Mouse (Mus musculus): Measurements from ENCODE around the gene Klhl25.
"Not testable (repeated sequence)": the region's sequence is repeated elsewhere in the genome, so short reads cannot be mapped to it uniquely, and the experiment has no call there.

Klhl25 gene

DNA sequence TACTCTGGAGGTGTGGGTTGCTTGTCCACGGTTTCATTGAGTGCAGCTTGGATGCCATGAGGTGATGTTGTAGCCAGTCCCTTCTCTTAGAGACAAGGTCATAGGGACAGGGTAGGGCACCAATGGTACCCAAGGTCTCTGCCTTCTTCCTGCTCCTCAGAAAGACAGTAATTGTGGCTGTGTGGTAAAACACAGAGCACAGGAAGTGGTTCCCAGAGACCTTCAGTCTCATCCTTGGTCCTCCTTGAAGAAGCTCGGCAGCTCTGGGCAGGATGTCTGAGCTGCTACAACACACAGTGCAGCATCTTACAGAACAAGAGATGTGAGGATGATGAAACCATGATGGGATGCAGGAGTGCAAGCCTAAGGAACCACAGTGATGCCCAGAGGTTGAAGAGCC lies 31.3 kb downstream of the Klhl25 start:
- not testable (repeated sequence) for DNase-seq

DNA sequence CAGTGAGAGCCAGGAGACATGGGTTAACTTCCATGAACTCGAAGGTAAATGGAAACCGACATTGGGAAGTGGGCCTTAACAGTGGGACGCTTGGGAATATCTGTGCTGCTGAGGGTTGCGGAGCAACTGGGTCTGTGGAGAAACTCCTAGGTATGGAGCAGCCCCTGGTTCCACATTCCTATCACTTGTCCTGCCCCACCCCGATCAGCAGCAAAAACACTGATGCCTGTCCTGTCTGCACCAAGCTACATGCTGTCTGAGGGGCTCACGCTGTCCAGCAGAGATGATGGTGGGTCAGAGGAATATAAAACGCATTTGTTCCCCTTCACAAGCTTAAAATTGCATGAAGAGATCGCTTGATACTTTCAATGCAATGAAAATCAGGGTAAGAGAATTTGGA lies 32.1 kb downstream of the Klhl25 start:
- no peak for DNase-seq

DNA sequence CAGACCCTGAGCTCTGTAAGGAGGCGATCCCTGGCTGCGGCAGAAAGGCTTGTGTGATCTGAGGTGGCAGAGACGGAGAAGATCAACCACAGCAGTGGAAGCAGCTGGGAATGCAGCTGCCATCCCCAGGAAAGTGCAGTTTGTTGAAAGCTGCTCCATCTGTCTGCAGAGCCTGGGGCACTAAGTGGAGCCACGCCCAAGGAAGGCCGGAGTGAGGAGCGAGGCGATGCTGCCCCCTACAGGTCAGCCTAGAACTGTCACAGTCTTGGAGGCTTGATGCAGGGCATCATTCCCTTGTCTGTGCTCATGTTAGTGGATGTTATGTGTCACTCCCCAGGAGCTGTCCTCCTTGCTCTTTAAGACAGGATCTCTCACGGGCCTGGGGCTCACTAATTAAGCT lies 32.5 kb downstream of the Klhl25 start:
- DNase-seq = peak; percentile 60

DNA sequence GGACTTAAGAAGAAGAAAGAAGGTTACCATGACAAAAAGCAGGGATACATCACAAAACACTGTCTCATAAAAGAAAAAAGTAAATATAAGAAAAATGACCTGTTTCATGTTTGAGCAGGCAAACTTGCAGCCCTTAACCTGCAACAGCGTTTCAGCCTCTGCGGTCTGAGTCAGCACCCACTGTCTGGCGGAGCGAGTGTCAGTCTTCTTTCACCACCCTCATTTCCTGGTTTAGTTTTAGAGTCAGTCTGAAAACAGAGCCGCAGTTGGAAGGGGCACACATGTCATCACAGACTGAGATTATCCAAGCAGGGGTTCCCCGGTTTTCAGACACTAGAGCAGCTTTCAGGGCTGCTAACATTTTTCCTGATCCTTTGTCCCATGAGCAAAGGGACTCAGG lies 33.3 kb downstream of the Klhl25 start:
- no peak for DNase-seq

DNA sequence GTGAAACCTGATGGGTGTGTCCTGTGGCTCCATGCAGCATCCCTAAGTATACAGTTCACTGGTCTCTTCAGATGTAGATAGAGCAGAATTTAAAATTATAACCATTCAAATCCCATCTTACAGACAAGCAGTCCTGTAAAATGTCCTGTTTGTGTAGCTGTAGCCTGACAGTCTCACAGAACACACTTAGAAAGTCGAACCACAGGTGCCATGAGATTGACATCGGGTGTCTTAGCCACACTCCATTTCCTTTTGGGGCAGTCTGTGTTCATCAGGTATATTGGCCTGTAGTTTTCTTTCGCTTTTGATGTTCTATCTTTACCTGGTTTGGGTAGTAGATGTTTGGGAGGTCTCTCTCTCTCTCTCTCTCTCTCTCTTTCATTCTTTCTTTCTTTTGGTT lies 33.7 kb downstream of the Klhl25 start:
- no peak for DNase-seq

DNA sequence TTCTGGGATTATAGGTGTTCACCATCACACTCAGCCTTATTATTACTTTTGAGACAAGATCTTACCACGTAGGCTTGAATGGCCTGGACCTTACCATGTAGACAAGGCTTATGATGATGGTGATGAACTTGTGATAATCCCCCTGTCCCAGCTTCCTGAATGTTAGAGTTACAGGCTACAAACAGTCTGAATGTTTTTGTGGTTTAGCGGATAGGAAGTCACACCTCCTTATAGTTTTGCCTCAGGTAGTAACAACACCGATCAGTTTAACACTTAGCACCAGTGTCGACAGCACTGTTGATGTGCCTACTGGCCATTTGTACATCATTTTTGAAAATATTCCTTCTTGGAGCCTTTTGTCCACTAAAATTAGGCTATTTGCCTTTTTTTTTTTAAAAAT lies 43.4 kb downstream of the Klhl25 start:
- no peak for DNase-seq

DNA sequence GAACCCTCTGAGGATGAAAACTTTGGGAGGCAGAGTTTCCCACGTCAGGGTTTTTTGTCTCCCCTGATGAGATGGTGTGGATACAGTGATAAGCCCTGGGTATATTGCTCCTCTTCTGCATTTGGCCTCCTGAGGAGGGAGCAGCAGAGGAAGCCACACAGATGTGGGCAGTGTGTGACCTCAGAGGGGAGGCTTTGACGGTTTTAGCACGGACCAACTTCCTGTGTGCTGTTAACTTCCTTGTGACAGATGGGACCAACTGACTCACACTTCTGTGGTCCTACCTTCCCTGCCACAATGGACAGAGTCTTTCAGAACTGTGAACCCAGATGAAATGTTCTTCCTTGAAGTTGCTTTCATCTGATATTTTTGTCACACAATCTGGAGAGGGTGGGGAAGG lies 44.6 kb downstream of the Klhl25 start:
- no peak for DNase-seq

DNA sequence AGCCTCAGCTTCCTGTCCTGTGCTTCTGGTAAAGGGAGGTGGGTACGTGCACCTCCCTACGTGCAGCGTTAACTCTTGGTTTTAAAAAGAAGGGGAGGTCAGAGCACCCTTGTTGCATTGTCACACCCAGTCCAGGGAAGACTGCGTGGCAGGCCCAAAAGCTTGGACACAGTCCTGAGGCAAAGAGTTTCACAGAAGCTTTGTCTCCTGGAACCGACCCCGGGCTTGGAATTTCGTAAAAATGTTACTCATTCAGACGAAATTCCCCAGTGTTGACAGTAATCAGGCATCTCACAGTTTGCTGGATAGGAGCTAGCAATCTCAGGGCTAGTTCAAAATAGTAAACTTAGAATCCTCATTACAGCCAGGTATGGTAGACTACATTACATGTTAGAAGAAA lies 45.6 kb downstream of the Klhl25 start:
- DNase-seq = no peak

DNA sequence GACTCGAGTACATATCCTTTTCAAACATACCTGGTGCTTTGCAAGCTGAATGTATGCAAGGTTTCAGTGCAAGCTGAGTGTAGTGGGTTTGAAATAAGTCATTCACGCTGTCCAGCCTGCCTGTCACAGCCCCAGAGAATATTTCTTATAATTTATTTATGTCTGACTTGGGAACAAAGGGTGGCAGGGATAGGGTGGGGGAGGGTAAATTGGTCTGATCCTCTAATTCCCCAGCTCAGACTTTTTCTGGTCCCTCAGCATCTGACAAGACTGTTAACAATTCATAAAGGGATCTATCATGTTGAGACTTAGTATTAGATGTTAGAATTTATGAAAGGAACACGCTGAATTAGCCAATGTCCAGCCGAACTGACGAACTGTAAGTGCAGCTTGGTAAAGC lies 48.9 kb downstream of the Klhl25 start:
- no peak for DNase-seq

DNA sequence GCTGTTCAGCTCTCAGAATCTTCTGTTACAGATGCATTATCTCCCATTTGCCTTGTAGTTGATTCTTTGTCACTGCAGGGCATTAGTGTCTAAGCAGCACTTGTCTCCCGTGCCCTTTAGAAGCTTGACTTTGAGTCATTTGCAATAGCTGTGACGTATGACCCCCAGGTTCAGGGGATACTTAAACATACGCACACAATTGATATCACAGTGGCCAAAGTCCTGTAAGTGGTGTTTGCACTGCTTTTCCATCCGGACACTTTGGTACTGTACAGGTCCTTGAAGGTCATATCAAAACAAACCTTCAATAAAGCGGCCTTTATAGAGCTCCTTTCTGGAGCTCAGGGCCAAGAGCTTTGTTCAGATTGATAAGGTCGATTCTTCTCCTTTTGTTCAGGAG lies 51.0 kb downstream of the Klhl25 start:
- no peak for DNase-seq

DNA sequence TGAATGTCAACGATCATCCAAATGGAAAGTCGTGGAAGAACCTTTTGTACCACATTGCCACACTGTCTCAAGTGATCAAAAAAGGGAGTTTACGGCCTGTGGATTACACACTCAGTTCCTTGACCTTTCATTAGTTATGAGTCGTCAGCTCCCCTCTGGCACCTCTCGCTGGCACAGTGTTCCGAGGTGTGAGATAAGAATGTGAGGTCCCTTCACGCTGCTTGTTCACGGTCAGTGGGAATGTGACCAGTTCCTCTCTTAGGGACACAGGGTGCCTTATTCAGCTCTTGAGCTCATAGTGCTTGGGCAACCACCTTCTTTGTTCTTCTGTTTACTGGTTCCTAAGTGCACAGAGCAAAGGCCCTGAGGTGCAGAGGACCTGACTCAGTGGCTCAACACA lies 51.4 kb downstream of the Klhl25 start:
- no peak for DNase-seq

DNA sequence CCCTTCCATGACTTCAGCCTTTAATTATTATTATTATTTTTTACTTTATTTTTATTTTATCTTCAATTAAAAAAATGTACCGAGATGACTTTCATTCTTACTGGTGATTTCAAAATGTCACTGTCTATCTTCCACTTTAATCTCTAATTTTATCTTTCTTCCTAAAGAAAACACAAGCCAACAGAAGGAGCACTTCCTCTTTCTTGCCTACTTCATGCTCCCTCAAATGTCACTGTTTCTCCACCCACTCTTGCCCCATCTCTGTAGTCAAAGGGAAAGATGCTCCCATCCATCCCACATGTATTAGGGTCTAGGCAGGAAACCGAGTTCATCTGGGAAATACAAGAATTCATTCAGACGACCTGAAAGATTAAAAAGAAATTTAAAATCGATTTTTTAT lies 51.8 kb downstream of the Klhl25 start:
- DNase-seq = no peak

DNA sequence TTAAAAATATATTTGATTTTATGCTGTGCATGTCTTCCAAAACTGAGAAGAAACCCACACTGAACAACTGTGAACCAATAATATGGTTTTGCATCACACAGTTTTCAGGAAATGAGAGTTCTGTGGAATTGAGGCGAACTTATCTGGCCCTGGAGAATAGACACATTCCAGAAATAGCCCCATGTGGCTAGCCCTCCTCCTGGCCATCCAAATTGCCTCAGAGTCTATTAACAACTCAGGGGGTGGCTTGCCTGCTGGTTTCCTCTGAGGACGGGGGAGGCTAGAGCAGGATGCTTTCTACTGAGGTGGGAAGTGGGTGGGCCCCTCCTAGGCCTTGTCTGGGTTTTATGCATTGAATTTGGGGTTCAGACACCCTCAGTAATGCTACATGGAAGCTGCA lies 57.0 kb downstream of the Klhl25 start:
- no peak for DNase-seq

DNA sequence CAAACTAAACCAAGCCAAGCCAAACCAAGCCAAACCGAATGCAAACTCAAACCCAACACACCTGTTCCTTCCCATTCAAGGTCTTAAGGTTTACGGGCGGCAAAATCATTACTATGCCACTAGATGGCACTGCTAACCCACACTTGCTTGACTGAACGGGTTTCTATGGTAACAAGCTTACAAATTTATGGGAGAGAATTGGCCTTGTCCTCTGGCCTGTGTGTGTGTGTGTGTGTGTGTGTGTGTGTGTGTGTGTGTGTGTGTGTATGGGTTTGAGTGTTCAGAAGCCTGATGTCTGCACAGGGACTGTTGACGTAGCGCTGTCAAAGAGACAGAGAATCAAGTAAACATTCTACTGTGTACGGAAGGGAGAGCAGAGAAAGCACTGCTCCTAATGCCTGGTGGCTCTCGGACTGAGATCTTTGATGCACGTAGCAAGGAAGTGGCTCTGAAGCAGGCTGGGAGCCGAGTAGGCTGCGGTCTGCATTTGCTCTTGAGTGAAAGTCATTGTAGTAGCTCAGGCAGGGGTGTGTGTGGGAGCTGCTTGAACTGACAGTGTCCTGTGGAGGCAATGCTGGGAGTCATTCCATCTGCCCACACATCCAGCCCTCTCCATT lies 62.0 kb downstream of the Klhl25 start:
- peak; percentile 48 for DNase-seq

DNA sequence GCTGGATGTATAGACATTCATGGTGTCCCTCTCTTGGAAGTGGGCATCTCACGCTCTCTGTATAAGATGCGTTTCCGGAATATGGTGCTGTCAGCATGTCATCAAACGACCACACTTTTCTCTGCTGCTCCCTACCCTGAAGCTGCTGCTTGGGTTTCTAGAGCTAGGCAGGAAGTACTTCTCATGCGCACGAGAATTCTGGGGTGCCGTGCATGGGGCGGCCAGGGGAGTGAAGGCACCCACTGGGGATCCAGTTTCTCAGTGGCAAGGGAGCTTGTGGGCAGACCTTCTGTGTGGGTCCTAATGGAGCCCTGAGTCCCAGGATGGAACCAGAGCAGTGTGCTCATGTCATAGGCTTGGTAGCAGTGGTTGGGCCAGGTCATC lies 62.5 kb downstream of the Klhl25 start:
- DNase-seq = no peak

DNA sequence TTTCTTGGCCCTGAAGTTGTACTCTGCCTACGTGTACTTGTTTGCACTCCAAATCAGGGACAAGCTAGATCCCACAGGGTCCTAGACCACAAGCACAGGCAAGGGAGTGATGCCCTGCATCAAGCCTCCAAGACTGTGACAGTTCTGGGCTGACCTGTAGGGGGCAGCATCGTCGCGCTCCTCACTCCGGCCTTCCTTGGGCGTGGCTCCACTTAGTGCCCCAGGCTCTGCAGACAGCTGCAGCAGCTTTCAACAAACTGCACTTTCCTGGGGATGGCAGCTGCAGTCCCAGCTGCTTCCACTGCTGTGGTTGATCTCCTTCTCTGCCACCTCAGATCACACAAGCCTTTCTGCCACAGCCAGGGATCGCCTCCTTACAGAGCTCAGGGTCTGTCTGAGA lies 65.8 kb downstream of the Klhl25 start:
- peak; percentile 29 for DNase-seq

DNA sequence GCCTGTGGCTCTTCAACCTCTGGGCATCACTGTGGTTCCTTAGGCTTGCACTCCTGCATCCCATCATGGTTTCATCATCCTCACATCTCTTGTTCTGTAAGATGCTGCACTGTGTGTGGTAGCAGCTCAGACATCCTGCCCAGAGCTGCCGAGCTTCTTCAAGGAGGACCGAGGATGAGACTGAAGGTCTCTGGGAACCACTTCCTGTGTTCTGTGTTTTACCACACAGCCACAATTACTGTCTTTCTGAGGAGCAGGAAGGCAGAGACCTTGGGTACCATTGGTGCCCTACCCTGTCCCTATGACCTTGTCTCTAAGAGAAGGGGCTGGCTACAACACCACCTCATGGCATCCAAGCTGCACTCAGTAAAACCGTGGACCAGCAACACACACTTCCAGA lies 67.4 kb downstream of the Klhl25 start:
- not testable (repeated sequence) for DNase-seq

DNA sequence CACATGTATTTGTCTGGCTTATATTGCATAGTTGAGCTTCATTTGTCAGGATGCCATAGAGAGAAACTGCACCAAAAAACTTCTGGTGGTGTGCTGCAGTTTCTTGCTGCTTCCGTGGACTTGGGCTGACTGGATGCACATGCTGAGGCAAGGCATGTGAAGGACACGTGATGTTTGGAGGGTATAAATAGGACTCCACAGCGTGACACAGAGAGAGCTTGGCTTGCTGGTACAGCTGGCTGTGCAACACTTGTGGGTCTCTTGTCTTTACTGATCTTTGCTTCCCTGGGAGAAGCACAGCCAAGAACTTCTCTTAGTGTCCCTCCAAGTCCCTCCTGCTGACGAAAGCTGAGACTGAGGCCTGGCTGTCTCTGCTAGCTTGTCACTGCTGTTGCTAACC lies 69.6 kb downstream of the Klhl25 start:
- no peak for DNase-seq

DNA sequence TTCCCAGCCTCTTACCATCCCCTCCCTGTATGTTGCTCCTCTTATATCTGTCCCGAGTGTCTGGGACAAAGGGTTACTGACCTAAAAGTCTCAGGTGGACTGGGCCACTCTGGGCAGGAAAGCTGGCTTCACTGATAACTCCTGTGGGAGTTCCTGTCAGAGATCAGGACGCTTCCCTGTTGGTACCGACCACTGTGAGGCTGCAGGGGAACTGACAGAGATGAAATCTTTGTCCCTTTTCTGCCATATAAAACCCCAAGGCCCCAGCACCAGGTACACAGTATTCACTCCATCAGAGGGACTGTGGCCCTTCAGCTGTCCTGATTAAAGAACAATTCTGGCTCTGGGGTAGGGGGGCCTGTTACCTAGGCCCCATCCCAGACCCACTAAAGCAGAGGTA lies 71.6 kb downstream of the Klhl25 start:
- DNase-seq = not testable (repeated sequence)
